Mouse (Mus musculus) lung, adult 2 months (tissue): Measurements from ENCODE around the gene Ppargc1a.

Experiments used
- CTCF ChIP-seq: fragments of 200-500 bp; IDR thresholded peaks from 2 replicates; pipeline ENCODE4 v1.5.1; 2011; ENCODE audit warnings: mild to moderate bottlenecking, low read length, control low read depth; ENCODE audit not compliant: insufficient read depth
- POLR2A ChIP-seq: fragments of 200-500 bp; IDR thresholded peaks from 2 replicates; pipeline ENCODE4 v1.6.1; 2011; ENCODE audit warnings: low read depth, mild to moderate bottlenecking, control low read depth, low read length, borderline replicate concordance; ENCODE audit errors: extremely low read depth

DNA sequence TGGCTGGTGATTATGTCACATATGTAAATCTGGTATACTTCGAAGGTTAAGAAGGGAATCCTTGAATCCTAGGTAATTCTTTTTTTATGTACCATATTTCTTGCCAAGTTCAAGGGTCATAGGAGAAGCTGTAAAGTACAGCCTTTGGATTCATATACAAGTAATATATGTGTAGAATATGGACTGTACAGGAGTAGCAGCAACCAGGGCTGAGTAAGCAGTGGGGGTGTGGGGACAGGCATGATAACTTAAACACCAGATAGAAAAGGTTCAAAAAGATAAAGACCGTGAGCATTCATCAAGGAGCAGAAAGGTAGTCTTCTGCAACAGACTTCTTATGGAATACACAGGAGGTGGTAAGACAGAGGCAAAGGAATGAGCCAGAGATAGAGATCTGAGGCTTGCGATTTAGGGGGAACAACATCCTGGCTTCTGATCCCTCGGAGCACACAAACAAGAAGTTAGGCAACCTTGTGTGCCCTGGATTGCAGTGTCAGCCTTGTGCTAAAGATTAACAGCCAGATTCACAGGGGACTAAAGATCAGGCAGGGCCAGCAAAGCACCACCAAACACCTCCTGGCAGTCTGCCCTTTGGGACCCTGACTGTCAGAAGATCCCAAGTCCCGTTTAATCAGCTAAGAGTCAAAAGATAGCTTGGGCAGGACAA is 39.9 kb downstream of the Ppargc1a start:
- TF ChIP-seq CTCF = no peak
- no peak for TF ChIP-seq POLR2A
